In genomic region chr10:122982909-122983578, GRCm38 (mm10) we compare ENCODE assay signal across 7 mouse cellular contexts.
DNase-seq lines count a peak whose midpoint lies in the region; ATAC-seq and TF ChIP-seq lines count a peak whose summit lies in the region.

No protein-coding gene starts in this region.

- no peaks in the 10 kb centered on the region for H3K27me3 ChIP-seq in lung, embryonic 15.5 days
- no peaks in the 10 kb centered on the region for H3K27me3 ChIP-seq in hindbrain, embryonic 11.5 days (ENCODE audit: control insufficient read depth, insufficient read depth, low read length)
- H3K27me3 ChIP-seq in midbrain, embryonic 13.5 days, result no peaks in the 10 kb centered on the region

- peak overlapping the region; percentile 59 for H3K4me2 ChIP-seq in lung, embryonic 15.5 days
- H3K4me2 ChIP-seq in hindbrain, embryonic 11.5 days (replicated peaks; ENCODE audit: low read depth, low read length), result peak overlapping the region; percentile 74
- H3K4me2 ChIP-seq in midbrain, embryonic 13.5 days (replicated peaks), result peak overlapping the region; percentile 88

- peak overlapping the region; percentile 99 for H3K4me3 ChIP-seq in lung, embryonic 15.5 days
- no peak overlapping the region for H3K4me3 ChIP-seq in lung, adult 2 months (replicated peaks; ENCODE audit: extremely low read depth, low read depth, low read length)
- peak overlapping the region; percentile 91 for H3K4me3 ChIP-seq in cortical plate, adult 2 months (ENCODE audit: insufficient read depth, low read length)
- H3K4me3 ChIP-seq in hindbrain, embryonic 11.5 days (ENCODE audit: low read depth, low read length), result peak overlapping the region; percentile 96
- H3K4me3 ChIP-seq in midbrain, embryonic 13.5 days (replicated peaks), result peak overlapping the region; percentile 94

- no peaks in the 10 kb centered on the region for H3K9me3 ChIP-seq in lung, embryonic 15.5 days
- no peaks in the 10 kb centered on the region for H3K9me3 ChIP-seq in hindbrain, embryonic 11.5 days (ENCODE audit: control insufficient read depth, low read length)
- H3K9me3 ChIP-seq in midbrain, embryonic 13.5 days, result no peaks in the 10 kb centered on the region

- H3K9ac ChIP-seq in lung, embryonic 15.5 days, result peak overlapping the region; percentile 99
- no peak overlapping the region for H3K9ac ChIP-seq in hindbrain, embryonic 11.5 days (ENCODE audit: low read depth, low read length)
- peak overlapping the region; percentile 99 for H3K9ac ChIP-seq in midbrain, embryonic 13.5 days (replicated peaks)

- DNase-seq in lung, adult 2 months, result no peak
- DNase-seq in hindbrain, embryonic 11.5 days (ENCODE audit: low spot score), result no peak
- DNase-seq in layer of hippocampus, postnatal 36 days, result no peak
- DNase-seq in layer of hippocampus, postnatal 25 days (ENCODE audit: extremely low spot score in 1 of 2, low spot score in 1 of 2), result no peak

- peaks cover 27% of the 10 kb centered on the region for H3K4me1 ChIP-seq in lung, embryonic 15.5 days
- peaks cover 15% of the 10 kb centered on the region for H3K4me1 ChIP-seq in lung, adult 2 months (ENCODE audit: control insufficient read depth, insufficient read depth, low read length)
- peaks cover 2% of the 10 kb centered on the region; the same call in 1 of the 2 replicates for H3K4me1 ChIP-seq in cortical plate, adult 2 months (ENCODE audit: control insufficient read depth, insufficient read depth, low read length)
- H3K4me1 ChIP-seq in hindbrain, embryonic 11.5 days (replicated peaks; ENCODE audit: control insufficient read depth, insufficient read depth, low read length), result peaks cover 5% of the 10 kb centered on the region
- H3K4me1 ChIP-seq in midbrain, embryonic 13.5 days (replicated peaks), result peaks cover 39% of the 10 kb centered on the region

- no peak for TF ChIP-seq POLR2A in lung, adult 2 months (IDR thresholded peaks at IDR 0.05; ENCODE audit: borderline replicate concordance, extremely low read depth, low read depth, low read length)
- TF ChIP-seq POLR2A in cortical plate, adult 2 months (IDR thresholded peaks at IDR 0.05; ENCODE audit: extremely low read depth, insufficient read depth, low read length), result no peak

- H3K27ac ChIP-seq in lung, embryonic 15.5 days, result 0 out of 2 replicates have a peak overlapping the region, but pooled peaks have one; percentile 100
- H3K27ac ChIP-seq in cortical plate, adult 2 months (ENCODE audit: insufficient read depth, low read length), result no peak overlapping the region
- H3K27ac ChIP-seq in hindbrain, embryonic 11.5 days (ENCODE audit: low read depth, low read length), result no peak overlapping the region
- H3K27ac ChIP-seq in midbrain, embryonic 13.5 days, result peak overlapping the region; percentile 32; the same call in 1 of the 2 replicates

- no peak for ATAC-seq in lung, embryonic 15.5 days (ENCODE audit: borderline replicate concordance, extremely low read depth, low FRiP score, low TSS enrichment)
- no peak for ATAC-seq in hindbrain, embryonic 11.5 days (ENCODE audit: low FRiP score)
- no peak for ATAC-seq in midbrain, embryonic 13.5 days

- WGBS in lung, embryonic 15.5 days, result 55% methylated on average over 11 of the region's 11 CpGs
- WGBS in lung, adult 2 months, result 29% methylated on average over 11 of the region's 11 CpGs
- WGBS in hindbrain, embryonic 11.5 days, result 87% methylated on average over 11 of the region's 11 CpGs
- WGBS in midbrain, embryonic 13.5 days, result 66% methylated on average over 11 of the region's 11 CpGs

- peaks cover 14% of the 10 kb centered on the region for H3K36me3 ChIP-seq in lung, embryonic 15.5 days
- no peaks in the 10 kb centered on the region for H3K36me3 ChIP-seq in hindbrain, embryonic 11.5 days (ENCODE audit: control insufficient read depth, insufficient read depth, low read length)
- peaks cover 18% of the 10 kb centered on the region for H3K36me3 ChIP-seq in midbrain, embryonic 13.5 days

- TF ChIP-seq CTCF in lung, adult 2 months (IDR thresholded peaks at IDR 0.05; ENCODE audit: insufficient read depth, low read length), result no peak
- TF ChIP-seq CTCF in cortical plate, adult 2 months (IDR thresholded peaks at IDR 0.05; ENCODE audit: extremely low read depth, insufficient read depth, low read length), result no peak

Comparison
In these comparisons a context has a peak if more than half of its experiments do, and no peak if none do; other contexts are left out.
1. H3K27ac ChIP-seq: peak in lung, embryonic 15.5 days (single experiment) and midbrain, embryonic 13.5 days (single experiment); none in cortical plate, adult 2 months (single experiment) and hindbrain, embryonic 11.5 days (single experiment).
2. Peak in every context shown above with its lines, with median percentiles within 50 percentile points of each other: H3K4me2 ChIP-seq.